Mouse (Mus musculus) midbrain, embryonic 14.5 days (tissue): Measurements from ENCODE around the gene Eif4e. TPM values are rescaled to one million over a fixed set of nuclear protein-coding genes. Genes with fewer than 3 reads are reported as not detected.

Experiments used
- ATAC-seq: fragments of 200-750 bp; cut with Nextera tagmentation; 2 replicates; pipeline ENCODE4 v1.8.0; 2017; ENCODE audit warnings: moderate number of reproducible peaks, moderate library complexity; ENCODE audit not compliant: low FRiP score, low TSS enrichment
- DNase-seq: peaks from one replicate; pipeline ENCODE4 v3.0.0-alpha.2; 2015
- H3K27ac ChIP-seq: fragments of 300-500 bp; sonication (generic); replicated peaks from 2 replicates; pipeline ENCODE4 v1.5.1; 2014; ENCODE audit warnings: mild to moderate bottlenecking, low read depth, low read length, moderate library complexity
- H3K27me3 ChIP-seq: fragments of 300-500 bp; sonication (generic); 2 replicates; pipeline ENCODE4 v1.6.1; 2014; ENCODE audit warnings: low read length, control low read depth, mixed read lengths; ENCODE audit not compliant: control insufficient read depth, insufficient read depth
- H3K36me3 ChIP-seq: fragments of 300-500 bp; sonication (generic); 2 replicates; pipeline ENCODE4 v1.6.1; 2014; ENCODE audit warnings: low read length, control low read depth; ENCODE audit not compliant: control insufficient read depth, insufficient read depth
- H3K4me1 ChIP-seq: fragments of 300-500 bp; sonication (generic); 2 replicates; pipeline ENCODE4 v1.6.1; 2014; ENCODE audit warnings: mild to moderate bottlenecking, antibody characterized with exemption, low read length, control low read depth; ENCODE audit not compliant: control insufficient read depth, insufficient read depth
- H3K4me2 ChIP-seq: fragments of 300-500 bp; sonication (generic); 2 replicates; pipeline ENCODE4 v1.6.1; 2014; ENCODE audit warnings: mild to moderate bottlenecking, low read length, moderate library complexity
- H3K4me3 ChIP-seq: fragments of 300-500 bp; sonication (generic); replicated peaks from 2 replicates; pipeline ENCODE4 v1.5.1; 2014; ENCODE audit warnings: low read depth, low read length
- H3K9ac ChIP-seq: fragments of 300-500 bp; sonication (generic); replicated peaks from 2 replicates; pipeline ENCODE4 v1.6.1; 2014; ENCODE audit warnings: mild to moderate bottlenecking, low read length, moderate library complexity
- H3K9me3 ChIP-seq: fragments of 300-500 bp; sonication (generic); 2 replicates; pipeline ENCODE4 v1.6.1; 2016; ENCODE audit warnings: low read length, control low read depth, mixed read lengths; ENCODE audit not compliant: control insufficient read depth
- WGBS: fragments of 180-500 bp; shearing (Covaris S2); extraction: QIAGEN DNeasy Blood & Tissue Kit; methylation state at CpG from one replicate; pipeline ENCODE4 v1.1.7; 2014; 5-methylcytosine and 5-hydroxymethylcytosine counted together
- polyA plus RNA-seq: library from polyadenylated mRNA; unstranded; fragments of >200 nt; fragmentation: Nextera tagmentation; extraction: Ambion mirVana; gene quantifications from 2 replicates; pipeline ENCODE4 v1.2.1, GENCODE M21; 2014

The Eif4e gene
- polyA plus RNA-seq, 1 experiment from 2014 or later: 356 TPM

GRCm38 (mm10) chr3:138494565-138494964 is 31.4 kb upstream of the Eif4e start:
- WGBS: 43% methylated on average over 1 of the region's 1 CpGs
- Histone ChIP-seq H3K27ac (no peak overlapping the region), H3K9ac (no peak overlapping the region), H3K27me3 (no peaks in the 10 kb centered on the region), H3K4me2 (no peak overlapping the region), H3K9me3 (no peaks in the 10 kb centered on the region), H3K4me1 (no peaks in the 10 kb centered on the region; the same call in 1 of the 2 replicates), H3K4me3 (no peak overlapping the region), H3K36me3 (no peaks in the 10 kb centered on the region)
- DNase-seq (no peak), ATAC-seq (no peak)

GRCm38 (mm10) chr3:138495166-138496145 is 30.5 kb upstream of the Eif4e start:
- no peak for ATAC-seq

DNA sequence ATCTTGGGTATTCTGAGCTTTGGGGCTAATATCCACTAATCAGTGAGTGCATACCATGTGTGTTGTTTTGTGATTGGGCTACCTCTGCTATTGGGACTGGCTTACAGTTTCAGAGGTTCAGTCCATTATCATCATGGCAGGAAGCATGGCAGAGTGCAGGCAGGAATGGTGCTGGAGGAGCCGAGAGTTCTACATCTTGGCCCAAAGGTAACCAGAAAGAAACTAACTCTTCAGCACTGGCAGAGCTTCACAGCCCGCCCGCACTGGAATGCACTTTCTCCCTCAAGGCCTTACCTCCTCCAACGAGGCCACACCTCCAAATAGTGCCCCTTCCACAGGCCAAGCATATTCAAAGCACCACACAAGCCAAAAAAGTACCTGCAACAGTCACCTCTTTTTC is 27.2 kb upstream of the Eif4e start:
- 71% methylated on average over 4 of the region's 4 CpGs for WGBS
- H3K36me3 ChIP-seq: no peaks in the 10 kb centered on the region
- no peaks in the 10 kb centered on the region for H3K27me3 ChIP-seq
- peaks cover 12% of the 10 kb centered on the region for H3K4me1 ChIP-seq
- H3K9me3 ChIP-seq: no peaks in the 10 kb centered on the region
- H3K4me2 ChIP-seq: no peak overlapping the region
- no peak overlapping the region for H3K27ac ChIP-seq
- no peak for DNase-seq
- H3K4me3 ChIP-seq: no peak overlapping the region
- ATAC-seq: no peak
- H3K9ac ChIP-seq: no peak overlapping the region

More at GRCm38 (mm10) chr3:138495166-138496145, 30.5 kb upstream of the Eif4e start:
- H3K9ac ChIP-seq: no peak overlapping the region
- WGBS: 90% methylated on average over 11 of the region's 11 CpGs
- no peak overlapping the region for H3K4me3 ChIP-seq
- no peak overlapping the region for H3K4me2 ChIP-seq
- peaks cover 8% of the 10 kb centered on the region for H3K4me1 ChIP-seq
- no peaks in the 10 kb centered on the region for H3K9me3 ChIP-seq
- H3K27me3 ChIP-seq: no peaks in the 10 kb centered on the region
- no peaks in the 10 kb centered on the region for H3K36me3 ChIP-seq
- DNase-seq: no peak
- H3K27ac ChIP-seq: no peak overlapping the region

- H3K4me3 ChIP-seq: no peak overlapping the region
- WGBS: 7% methylated on average over 15 of the region's 15 CpGs
- H3K9me3 ChIP-seq: no peaks in the 10 kb centered on the region
- no peak overlapping the region for H3K9ac ChIP-seq
- H3K4me1 ChIP-seq: peaks cover 12% of the 10 kb centered on the region
- peak; percentile 40 for DNase-seq
- H3K27me3 ChIP-seq: no peaks in the 10 kb centered on the region
- peak overlapping the region; percentile 36 for H3K4me2 ChIP-seq
- H3K36me3 ChIP-seq: no peaks in the 10 kb centered on the region
- no peak overlapping the region for H3K27ac ChIP-seq
- no peak for ATAC-seq
Observed at GRCm38 (mm10) chr3:138499854-138500740, 25.9 kb upstream of the Eif4e start.

DNA sequence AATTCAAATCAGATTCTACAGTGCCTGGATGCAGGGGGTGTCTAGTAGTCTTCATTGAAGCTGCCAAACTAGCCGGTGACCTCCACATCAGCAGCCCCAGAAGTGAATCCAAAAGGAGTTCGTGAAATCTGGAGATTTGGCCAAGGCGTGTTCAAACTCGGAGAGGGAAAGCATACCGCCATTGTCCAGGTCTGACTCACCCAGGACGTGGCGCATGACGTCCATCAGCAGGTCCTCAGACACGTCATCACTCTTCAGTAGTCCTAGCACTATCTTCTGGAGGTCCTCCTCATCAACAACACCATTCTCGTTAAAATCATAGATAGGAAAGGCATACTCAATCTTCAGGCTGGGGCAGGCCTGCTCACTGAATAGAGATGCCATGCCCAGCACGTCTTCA is 22.2 kb upstream of the Eif4e start:
- no peak overlapping the region for H3K4me2 ChIP-seq
- H3K27ac ChIP-seq: no peak overlapping the region
- DNase-seq: no peak
- H3K9ac ChIP-seq: no peak overlapping the region
- peaks cover 12% of the 10 kb centered on the region for H3K4me1 ChIP-seq
- no peaks in the 10 kb centered on the region for H3K27me3 ChIP-seq
- ATAC-seq: no peak
- H3K4me3 ChIP-seq: no peak overlapping the region
- 89% methylated on average over 11 of the region's 11 CpGs for WGBS
- H3K36me3 ChIP-seq: no peaks in the 10 kb centered on the region
- no peaks in the 10 kb centered on the region for H3K9me3 ChIP-seq

GRCm38 (mm10) chr3:138506749-138507148 is 19.2 kb upstream of the Eif4e start:
- DNase-seq (peak; percentile 78), ATAC-seq (no peak; the same call in 1 of the 2 replicates)
- H3K27me3 ChIP-seq: no peaks in the 10 kb centered on the region
- H3K4me3 ChIP-seq: no peak overlapping the region
- no peak overlapping the region for H3K27ac ChIP-seq
- no peaks in the 10 kb centered on the region for H3K36me3 ChIP-seq
- H3K9me3 ChIP-seq: no peaks in the 10 kb centered on the region
- H3K4me1 ChIP-seq: no peaks in the 10 kb centered on the region
- 55% methylated on average over 6 of the region's 6 CpGs for WGBS
- H3K9ac ChIP-seq: no peak overlapping the region
- no peak overlapping the region for H3K4me2 ChIP-seq

- ATAC-seq (no peak), DNase-seq (no peak)
- H3K36me3 ChIP-seq: no peaks in the 10 kb centered on the region
- H3K27ac ChIP-seq: no peak overlapping the region
- H3K9ac ChIP-seq: no peak overlapping the region
- H3K4me1 ChIP-seq: no peaks in the 10 kb centered on the region
- WGBS: 86% methylated on average over 2 of the region's 2 CpGs
- H3K9me3 ChIP-seq: no peaks in the 10 kb centered on the region
- no peak overlapping the region for H3K4me3 ChIP-seq
- no peaks in the 10 kb centered on the region for H3K27me3 ChIP-seq
- no peak overlapping the region for H3K4me2 ChIP-seq
Observed at GRCm38 (mm10) chr3:138509581-138509980, 16.4 kb upstream of the Eif4e start.

DNA sequence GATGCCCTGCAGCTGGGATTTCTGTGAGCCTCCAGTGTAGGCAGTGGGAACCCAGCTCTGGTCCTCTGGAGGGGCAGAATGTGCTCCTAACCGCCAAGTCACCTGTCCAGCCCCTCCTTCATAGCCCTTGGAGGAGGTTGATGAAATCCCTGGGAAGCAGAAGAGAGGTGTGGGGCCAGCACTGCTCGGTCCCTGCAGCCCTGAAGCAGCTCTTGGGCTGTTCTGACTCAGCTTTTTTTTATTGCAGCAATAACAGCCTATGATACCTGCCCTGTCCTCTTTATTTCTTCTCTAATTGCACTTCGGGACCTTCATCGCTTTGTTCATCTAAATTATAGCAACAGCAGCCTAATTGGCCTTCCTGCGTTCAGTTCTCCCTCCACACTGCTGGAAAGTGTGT is 15.5 kb upstream of the Eif4e start:
- DNase-seq: no peak
- H3K4me3 ChIP-seq: no peak overlapping the region
- H3K4me1 ChIP-seq: peaks cover 6% of the 10 kb centered on the region
- H3K9me3 ChIP-seq: no peaks in the 10 kb centered on the region
- no peak overlapping the region for H3K27ac ChIP-seq
- H3K4me2 ChIP-seq: no peak overlapping the region
- H3K9ac ChIP-seq: no peak overlapping the region
- WGBS: 85% methylated on average over 5 of the region's 5 CpGs
- no peaks in the 10 kb centered on the region for H3K27me3 ChIP-seq
- ATAC-seq: no peak
- no peaks in the 10 kb centered on the region for H3K36me3 ChIP-seq
